Mouse (Mus musculus): ENCODE results near the gene Prr32.

GRCm38 (mm10) chrX:45090604-45091003 is at the start of gene Prr32:
- no peak for TF ChIP-seq GATA1 (IDR thresholded peaks at IDR 0.05; ENCODE audit: borderline replicate concordance, low read length)
- TF ChIP-seq FLI1 (IDR thresholded peaks at IDR 0.05; ENCODE audit: low read length), result no peak
